Mouse (Mus musculus): ENCODE measurements around the gene Alox8. TPM values are rescaled to one million over a fixed set of nuclear protein-coding genes. Genes with fewer than 3 reads are reported as not detected.

Alox8 gene
- polyA plus RNA-seq (2014; fragmentation: Nextera tagmentation; extraction: Ambion mirVana), result 0.13 and 0.15 TPM in 2 replicates

- no peaks in the 10 kb centered on the region for H3K9me3 ChIP-seq (ENCODE audit: control insufficient read depth, low read length)
- no peaks in the 10 kb centered on the region for H3K4me1 ChIP-seq (replicated peaks; ENCODE audit: control insufficient read depth, insufficient read depth, low read length)
- ATAC-seq (replicated peaks; ENCODE audit: low FRiP score, low TSS enrichment, low read depth) (no peak), DNase-seq (ENCODE audit: low spot score) (no peak)
- H3K27me3 ChIP-seq (replicated peaks; ENCODE audit: control insufficient read depth, insufficient read depth, low read length), result peaks cover 30% of the 10 kb centered on the region
- WGBS, result 22% methylated on average over 6 of the region's 6 CpGs
- H3K4me2 ChIP-seq (ENCODE audit: low read length), result peak within 1 kb of the TSS; percentile 31
- no peak within 1 kb of the TSS for H3K9ac ChIP-seq (ENCODE audit: low read length)
- no peak within 1 kb of the TSS for H3K4me3 ChIP-seq (ENCODE audit: low read depth, low read length)
- H3K27ac ChIP-seq (ENCODE audit: low read depth), result no peak within 1 kb of the TSS
- H3K36me3 ChIP-seq (ENCODE audit: control insufficient read depth, insufficient read depth, low read length), result no peaks in the 10 kb centered on the region
These were observed at the start of gene Alox8 for GRCm38 (mm10) chr11:69197743-69198142. TSS of gene Alox8 (minus strand) at chr11:69197843.

GRCm38 (mm10) chr11:69245643-69246042 is 48.0 kb upstream of the Alox8 start:
- WGBS, result 27% methylated on average over 2 of the region's 2 CpGs
- Histone ChIP-seq H3K4me3 (ENCODE audit: low read depth, low read length) (no peak overlapping the region), H3K27ac (ENCODE audit: low read depth) (no peak overlapping the region), H3K36me3 (ENCODE audit: control insufficient read depth, insufficient read depth, low read length) (no peaks in the 10 kb centered on the region), H3K9ac (ENCODE audit: low read length) (no peak overlapping the region), H3K4me2 (ENCODE audit: low read length) (peak overlapping the region; percentile 13), H3K4me1 (replicated peaks; ENCODE audit: control insufficient read depth, insufficient read depth, low read length) (no peaks in the 10 kb centered on the region), H3K27me3 (replicated peaks; ENCODE audit: control insufficient read depth, insufficient read depth, low read length) (0 out of 2 replicates have a peak, but pooled peaks cover 3% of the 10 kb centered on the region), H3K9me3 (ENCODE audit: control insufficient read depth, low read length) (no peaks in the 10 kb centered on the region)
- DNase-seq (ENCODE audit: low spot score) (no peak), ATAC-seq (replicated peaks; ENCODE audit: low FRiP score, low TSS enrichment, low read depth) (no peak)

GRCm38 (mm10) chr11:69244911-69245310 is 47.3 kb upstream of the Alox8 start:
- Histone ChIP-seq H3K9me3 (ENCODE audit: control insufficient read depth, low read length) (no peaks in the 10 kb centered on the region), H3K4me1 (replicated peaks; ENCODE audit: control insufficient read depth, insufficient read depth, low read length) (no peaks in the 10 kb centered on the region), H3K36me3 (ENCODE audit: control insufficient read depth, insufficient read depth, low read length) (no peaks in the 10 kb centered on the region), H3K9ac (ENCODE audit: low read length) (no peak overlapping the region), H3K27me3 (replicated peaks; ENCODE audit: control insufficient read depth, insufficient read depth, low read length) (0 out of 2 replicates have a peak, but pooled peaks cover 3% of the 10 kb centered on the region), H3K4me3 (ENCODE audit: low read depth, low read length) (no peak overlapping the region), H3K4me2 (ENCODE audit: low read length) (no peak overlapping the region), H3K27ac (ENCODE audit: low read depth) (no peak overlapping the region)
- 12% methylated on average over 2 of the region's 2 CpGs for WGBS
- no peak for ATAC-seq (replicated peaks; ENCODE audit: low FRiP score, low TSS enrichment, low read depth)
- peak; percentile 74 for DNase-seq (ENCODE audit: low spot score)

- peaks cover 33% of the 10 kb centered on the region for H3K27me3 ChIP-seq (replicated peaks; ENCODE audit: control insufficient read depth, insufficient read depth, low read length)
- WGBS, result 22% methylated on average over 13 of the region's 13 CpGs
- no peak for ATAC-seq (replicated peaks; ENCODE audit: low FRiP score, low TSS enrichment, low read depth)
- no peak within 1 kb of the TSS for H3K9ac ChIP-seq (ENCODE audit: low read length)
- H3K36me3 ChIP-seq (ENCODE audit: control insufficient read depth, insufficient read depth, low read length), result no peaks in the 10 kb centered on the region
- H3K4me1 ChIP-seq (replicated peaks; ENCODE audit: control insufficient read depth, insufficient read depth, low read length), result peaks cover 5% of the 10 kb centered on the region
- DNase-seq (ENCODE audit: low spot score), result no peak
- H3K4me2 ChIP-seq (ENCODE audit: low read length), result peak within 1 kb of the TSS; percentile 68
- no peak within 1 kb of the TSS for H3K27ac ChIP-seq (ENCODE audit: low read depth)
- no peaks in the 10 kb centered on the region for H3K9me3 ChIP-seq (ENCODE audit: control insufficient read depth, low read length)
- H3K4me3 ChIP-seq (ENCODE audit: low read depth, low read length), result peak within 1 kb of the TSS; percentile 39
These were observed 39.2 kb upstream of the Alox8 start, which contains the start of gene Gucy2e for GRCm38 (mm10) chr11:69236926-69237260. TSS of gene Gucy2e (minus strand) at chr11:69237036.

- peak overlapping the region; percentile 68 for H3K4me2 ChIP-seq (ENCODE audit: low read length)
- no peaks in the 10 kb centered on the region for H3K9me3 ChIP-seq (ENCODE audit: control insufficient read depth, low read length)
- H3K4me1 ChIP-seq (replicated peaks; ENCODE audit: control insufficient read depth, insufficient read depth, low read length), result peaks cover 5% of the 10 kb centered on the region
- peaks cover 33% of the 10 kb centered on the region for H3K27me3 ChIP-seq (replicated peaks; ENCODE audit: control insufficient read depth, insufficient read depth, low read length)
- ATAC-seq (replicated peaks; ENCODE audit: low FRiP score, low TSS enrichment, low read depth) (no peak; the same call in 1 of the 2 replicates), DNase-seq (ENCODE audit: low spot score) (peak; percentile 59)
- H3K36me3 ChIP-seq (ENCODE audit: control insufficient read depth, insufficient read depth, low read length), result no peaks in the 10 kb centered on the region
- peak overlapping the region; percentile 39 for H3K4me3 ChIP-seq (ENCODE audit: low read depth, low read length)
- no peak overlapping the region for H3K9ac ChIP-seq (ENCODE audit: low read length)
- no peak overlapping the region for H3K27ac ChIP-seq (ENCODE audit: low read depth)
- 5% methylated on average over 51 of the region's 51 CpGs for WGBS
These were observed 38.6 kb upstream of the Alox8 start for GRCm38 (mm10) chr11:69236061-69236925.

GRCm38 (mm10) chr11:69235285-69236060 is 37.8 kb upstream of the Alox8 start:
- peaks cover 30% of the 10 kb centered on the region for H3K27me3 ChIP-seq (replicated peaks; ENCODE audit: control insufficient read depth, insufficient read depth, low read length)
- H3K9ac ChIP-seq (ENCODE audit: low read length), result no peak overlapping the region
- no peaks in the 10 kb centered on the region for H3K9me3 ChIP-seq (ENCODE audit: control insufficient read depth, low read length)
- WGBS, result 2% methylated on average over 33 of the region's 33 CpGs
- H3K36me3 ChIP-seq (ENCODE audit: control insufficient read depth, insufficient read depth, low read length), result no peaks in the 10 kb centered on the region
- H3K27ac ChIP-seq (ENCODE audit: low read depth), result no peak overlapping the region
- H3K4me3 ChIP-seq (ENCODE audit: low read depth, low read length), result peak overlapping the region; percentile 39
- peak; percentile 81 for DNase-seq (ENCODE audit: low spot score)
- peak overlapping the region; percentile 68 for H3K4me2 ChIP-seq (ENCODE audit: low read length)
- peaks cover 5% of the 10 kb centered on the region for H3K4me1 ChIP-seq (replicated peaks; ENCODE audit: control insufficient read depth, insufficient read depth, low read length)
- ATAC-seq (replicated peaks; ENCODE audit: low FRiP score, low TSS enrichment, low read depth), result peak; percentile 82

GRCm38 (mm10) chr11:69233141-69233540 is 35.5 kb upstream of the Alox8 start:
- Histone ChIP-seq H3K4me2 (ENCODE audit: low read length) (no peak overlapping the region), H3K4me1 (replicated peaks; ENCODE audit: control insufficient read depth, insufficient read depth, low read length) (peaks cover 5% of the 10 kb centered on the region), H3K4me3 (ENCODE audit: low read depth, low read length) (no peak overlapping the region), H3K36me3 (ENCODE audit: control insufficient read depth, insufficient read depth, low read length) (no peaks in the 10 kb centered on the region), H3K9ac (ENCODE audit: low read length) (no peak overlapping the region), H3K9me3 (ENCODE audit: control insufficient read depth, low read length) (no peaks in the 10 kb centered on the region), H3K27me3 (replicated peaks; ENCODE audit: control insufficient read depth, insufficient read depth, low read length) (peaks cover 28% of the 10 kb centered on the region), H3K27ac (ENCODE audit: low read depth) (no peak overlapping the region)
- 82% methylated on average over 2 of the region's 2 CpGs for WGBS
- DNase-seq (ENCODE audit: low spot score) (no peak), ATAC-seq (replicated peaks; ENCODE audit: low FRiP score, low TSS enrichment, low read depth) (no peak)

- WGBS, result 73% methylated on average over 4 of the region's 4 CpGs
- H3K4me3 ChIP-seq (ENCODE audit: low read depth, low read length), result no peak overlapping the region
- ATAC-seq (replicated peaks; ENCODE audit: low FRiP score, low TSS enrichment, low read depth), result no peak
- H3K9ac ChIP-seq (ENCODE audit: low read length), result no peak overlapping the region
- no peak for DNase-seq (ENCODE audit: low spot score)
- no peaks in the 10 kb centered on the region for H3K36me3 ChIP-seq (ENCODE audit: control insufficient read depth, insufficient read depth, low read length)
- no peak overlapping the region for H3K4me2 ChIP-seq (ENCODE audit: low read length)
- H3K4me1 ChIP-seq (replicated peaks; ENCODE audit: control insufficient read depth, insufficient read depth, low read length), result peaks cover 4% of the 10 kb centered on the region
- no peak overlapping the region for H3K27ac ChIP-seq (ENCODE audit: low read depth)
- H3K27me3 ChIP-seq (replicated peaks; ENCODE audit: control insufficient read depth, insufficient read depth, low read length), result peaks cover 8% of the 10 kb centered on the region; the same call in 1 of the 2 replicates
- H3K9me3 ChIP-seq (ENCODE audit: control insufficient read depth, low read length), result no peaks in the 10 kb centered on the region
These were observed 32.8 kb upstream of the Alox8 start for GRCm38 (mm10) chr11:69230420-69230819.
